Mouse (Mus musculus) neutrophil, adult 59 days (primary cell): Measurements from ENCODE around the gene Arrdc1. TPM values are rescaled to one million over a fixed set of nuclear protein-coding genes. Genes with fewer than 3 reads are reported as not detected.

ENCODE experiments used
- total RNA-seq, 2 experiments: library from RNA; stranded (reverse); gene quantifications; 1 replicate in 1 of 2; 2 replicates in 1 of 2; pipeline ENCODE4 v1.2.4; 2023

Gene Arrdc1
- total RNA-seq, result 100 to 1,000 TPM; 100 to 108 TPM

GRCm38 (mm10) chr2:24935057-24935796, at the start of gene Arrdc1:
Gene Arrdc1, minus strand, starts transcription at chr2:24935252.

GRCm38 (mm10) chr2:24975704-24976297, 40.7 kb upstream of the Arrdc1 start, which contains the start of gene Pnpla7:
Gene Pnpla7, plus strand, starts transcription at chr2:24976033.

GRCm38 (mm10) chr2:24974906-24975703, 40.1 kb upstream of the Arrdc1 start, which contains the start of gene Mrpl41:
Gene Mrpl41, minus strand, starts transcription at chr2:24975098.

GRCm38 (mm10) chr2:24962304-24963000, 27.4 kb upstream of the Arrdc1 start, which contains the start of gene Dph7:
Gene Dph7, plus strand, starts transcription at chr2:24962400.

GRCm38 (mm10) chr2:24949421-24950188, 14.6 kb upstream of the Arrdc1 start, which contains the start of gene Zmynd19:
Gene Zmynd19, plus strand, starts transcription at chr2:24949792.

GRCm38 (mm10) chr2:24918930-24919838, 15.9 kb downstream of the Arrdc1 start, which contains the start of gene Ehmt1:
Gene Ehmt1, minus strand, starts transcription at chr2:24919614.

Other genes starting within 250 kb of the Arrdc1 start
- gene Cacna1b, start 172.1 kb downstream of the Arrdc1 start, total RNA-seq, result under 1 TPM; 0.31 to 0.33 TPM
- gene Ehmt1, start 15.6 kb downstream of the Arrdc1 start, total RNA-seq, result 10 to 100 TPM; 49.2 to 63.7 TPM
- 10 to 100 TPM in 1 of 2 experiments, 1 to 10 TPM in 1; 9.1 to 11.6 TPM for gene Zmynd19, start 14.5 kb upstream of the Arrdc1 start, total RNA-seq
- 1 to 10 TPM; 4.1 to 4.4 TPM for gene Dph7, start 27.1 kb upstream of the Arrdc1 start, total RNA-seq
- 10 to 100 TPM; 19.4 to 23.6 TPM for gene Mrpl41, start 39.8 kb upstream of the Arrdc1 start, total RNA-seq
- 100 to 1,000 TPM; 193 to 200 TPM for gene Pnpla7, start 40.8 kb upstream of the Arrdc1 start, total RNA-seq
- 10 to 100 TPM; 14.5 to 19.9 TPM for gene Nsmf, start 119.1 kb upstream of the Arrdc1 start, total RNA-seq
- gene Entpd8, start 145.1 kb upstream of the Arrdc1 start, total RNA-seq, result not detected
- not detected for gene Noxa1, start 159.9 kb upstream of the Arrdc1 start, total RNA-seq
- gene Nrarp, start 245.5 kb upstream of the Arrdc1 start, total RNA-seq, result under 1 TPM; 0.57 to 0.73 TPM